Mouse (Mus musculus) kidney, embryonic 14.5 days (tissue): ENCODE measurements at regions not wholly inside any gene's neighbourhood (a gene's known extent, or its start where the extent isn't known, plus 50 kb on each side); places are given as distances from the start of the nearest gene placed in this dataset.

Experiments used
- ATAC-seq: fragments of 200-750 bp; cut with Nextera tagmentation; 2 replicates; pipeline ENCODE4 v1.8.0; 2017; ENCODE audit warnings: moderate number of reproducible peaks, mild to moderate bottlenecking, moderate TSS enrichment, moderate library complexity; ENCODE audit not compliant: low FRiP score, low TSS enrichment
- H3K27ac ChIP-seq: fragments of 300-500 bp; sonication (generic); 2 replicates; pipeline ENCODE4 v1.5.1; 2014; ENCODE audit warnings: low read depth, mild to moderate bottlenecking, low read length, moderate library complexity, mixed read lengths
- H3K27me3 ChIP-seq: fragments of 300-500 bp; sonication (generic); 2 replicates; pipeline ENCODE4 v1.6.1; 2014; ENCODE audit warnings: mild to moderate bottlenecking, low read length; ENCODE audit not compliant: control insufficient read depth, insufficient read depth
- H3K36me3 ChIP-seq: fragments of 300-500 bp; sonication (generic); 2 replicates; pipeline ENCODE4 v1.6.1; 2014; ENCODE audit warnings: low read length, mixed read lengths; ENCODE audit not compliant: control insufficient read depth, insufficient read depth
- H3K4me1 ChIP-seq: fragments of 300-500 bp; sonication (generic); 2 replicates; pipeline ENCODE4 v1.6.1; 2014; ENCODE audit warnings: low read length, mixed read lengths; ENCODE audit not compliant: control insufficient read depth, insufficient read depth
- H3K4me2 ChIP-seq: fragments of 300-500 bp; sonication (generic); replicated peaks from 2 replicates; pipeline ENCODE4 v1.6.1; 2014; ENCODE audit warnings: low read depth, mild to moderate bottlenecking, low read length
- H3K4me3 ChIP-seq: fragments of 300-500 bp; sonication (generic); 2 replicates; pipeline ENCODE4 v1.5.1; 2014; ENCODE audit warnings: mild to moderate bottlenecking, low read length
- H3K9ac ChIP-seq: fragments of 300-500 bp; sonication (generic); 2 replicates; pipeline ENCODE4 v1.6.1; 2014; ENCODE audit warnings: low read depth, mild to moderate bottlenecking, low read length, moderate library complexity
- H3K9me3 ChIP-seq: fragments of 300-500 bp; sonication (generic); 2 replicates; pipeline ENCODE4 v1.6.1; 2016; ENCODE audit warnings: low read length; ENCODE audit not compliant: control insufficient read depth
- WGBS: fragments of 180-500 bp; shearing (Covaris S2); extraction: QIAGEN DNeasy Blood & Tissue Kit; methylation state at CpG from one replicate; pipeline ENCODE4 v1.1.7; 2014; 5-methylcytosine and 5-hydroxymethylcytosine counted together

GRCm38 (mm10) chr8:114076701-114077100, 56.7 kb upstream of the Nudt7 start:
- Histone ChIP-seq H3K9ac (no peak overlapping the region), H3K4me2 (no peak overlapping the region), H3K4me3 (no peak overlapping the region), H3K36me3 (no peaks in the 10 kb centered on the region), H3K4me1 (no peaks in the 10 kb centered on the region), H3K9me3 (no peaks in the 10 kb centered on the region), H3K27ac (no peak overlapping the region), H3K27me3 (no peaks in the 10 kb centered on the region)
- ATAC-seq = no peak
- 88% methylated on average over 5 of the region's 5 CpGs for WGBS

DNA sequence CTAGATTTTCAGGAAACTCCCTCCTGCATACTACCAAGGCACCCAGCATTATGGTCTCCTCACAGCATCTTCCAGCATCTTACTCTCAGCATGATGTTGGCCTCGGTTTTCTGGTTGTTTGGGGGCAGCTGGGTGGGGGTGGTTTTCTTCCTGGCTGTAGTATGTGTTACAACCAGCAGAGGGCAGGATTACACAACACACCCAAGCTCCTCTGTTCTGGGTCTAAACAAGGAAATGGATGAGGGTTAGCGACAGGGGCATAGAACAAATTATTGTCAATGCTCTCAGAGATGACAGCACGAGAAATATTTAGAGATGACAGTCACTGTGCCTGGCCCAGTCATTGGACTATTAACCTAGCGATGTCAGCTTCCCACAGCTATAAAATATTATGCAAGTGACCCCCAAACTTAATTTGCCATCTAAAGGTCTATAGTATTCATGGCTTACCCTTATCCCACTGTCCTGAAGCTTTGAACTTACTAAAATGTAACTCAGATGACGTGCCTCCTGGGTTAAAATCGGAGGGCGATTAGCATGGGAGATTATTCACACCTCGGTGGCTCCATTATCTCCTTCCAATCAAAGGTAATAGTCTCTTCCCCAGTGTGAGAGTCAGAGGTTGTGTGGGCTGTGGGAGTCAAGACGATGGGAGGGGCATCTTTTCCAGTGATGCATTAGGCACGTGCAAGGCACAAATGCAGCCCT, 52.2 kb upstream of the Nudt7 start:
- no peak overlapping the region for H3K4me3 ChIP-seq
- no peaks in the 10 kb centered on the region for H3K9me3 ChIP-seq
- no peaks in the 10 kb centered on the region for H3K27me3 ChIP-seq
- H3K4me2 ChIP-seq = no peak overlapping the region
- H3K27ac ChIP-seq = no peak overlapping the region
- no peaks in the 10 kb centered on the region for H3K36me3 ChIP-seq
- H3K4me1 ChIP-seq = no peaks in the 10 kb centered on the region
- WGBS = 14% methylated on average over 10 of the region's 10 CpGs
- no peak overlapping the region for H3K9ac ChIP-seq
- peak; percentile 66 for ATAC-seq

- Histone ChIP-seq H3K9ac (no peak overlapping the region), H3K9me3 (no peaks in the 10 kb centered on the region), H3K4me3 (no peak overlapping the region), H3K27me3 (no peaks in the 10 kb centered on the region), H3K4me1 (no peaks in the 10 kb centered on the region), H3K36me3 (no peaks in the 10 kb centered on the region), H3K27ac (no peak overlapping the region), H3K4me2 (no peak overlapping the region)
- no peak for ATAC-seq
- 73% methylated on average over 3 of the region's 3 CpGs for WGBS
These were observed 51.6 kb upstream of the Nudt7 start for GRCm38 (mm10) chr8:114081757-114082059.
